8 mouse cellular contexts compared by ENCODE assay signal in the genomic region with DNA sequence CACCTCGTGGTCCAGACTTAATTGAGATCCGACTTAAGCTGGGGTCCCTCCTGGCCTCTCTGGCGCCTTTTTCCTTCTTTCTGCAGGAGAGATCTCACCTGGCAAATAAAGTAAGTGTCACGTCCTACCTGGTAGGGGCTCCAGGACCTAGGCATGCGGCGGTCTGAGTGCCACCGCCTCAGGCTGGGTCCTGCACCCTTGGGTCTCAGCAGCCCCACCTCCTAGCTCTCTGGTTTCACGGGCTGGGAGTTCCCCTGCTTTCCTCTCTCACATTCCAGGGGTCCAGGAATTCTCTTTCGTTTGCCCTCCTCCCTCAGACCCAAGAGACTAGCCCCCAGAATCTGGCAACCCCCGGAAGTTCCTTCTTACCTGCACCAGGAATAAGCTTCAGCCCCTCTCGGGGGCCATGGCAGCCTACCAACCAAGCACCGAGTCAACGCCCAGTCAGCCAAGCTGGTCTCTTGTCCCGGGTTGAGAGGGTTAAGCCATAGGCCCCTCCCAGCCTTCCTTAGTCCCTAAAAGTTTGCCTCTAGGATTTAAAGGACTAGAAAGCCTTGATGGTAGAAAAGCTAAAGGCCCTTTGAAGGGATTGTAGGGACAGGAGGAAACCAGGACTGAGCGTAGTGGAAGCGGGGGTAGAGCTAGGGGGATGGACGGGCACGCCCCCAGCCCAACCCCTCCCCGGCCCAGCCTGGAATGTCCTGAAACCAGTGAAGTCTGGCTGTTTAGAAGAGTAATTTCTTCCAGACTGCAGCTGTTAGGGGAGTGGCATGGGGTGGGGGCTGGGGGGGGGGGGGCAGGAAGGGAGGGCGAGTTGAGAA. TPM values are rescaled to one million over a fixed set of nuclear protein-coding genes. Genes with fewer than 3 reads are reported as not detected.
DNase-seq lines count a peak whose midpoint lies in the region; ATAC-seq and TF ChIP-seq lines count a peak whose summit lies in the region.

A gene (minus strand): TSS at position 771 of the 821 bp plus-strand sequence.

- no peaks in the 10 kb centered on the region for H3K36me3 ChIP-seq in forebrain, embryonic 15.5 days
- H3K36me3 ChIP-seq in hindbrain, embryonic 10.5 days, result no peaks in the 10 kb centered on the region
- peaks cover 3% of the 10 kb centered on the region; the same call in 1 of the 2 replicates for H3K36me3 ChIP-seq in limb, embryonic 14.5 days (ENCODE audit: control insufficient read depth, insufficient read depth, low read length)
- H3K36me3 ChIP-seq in myocyte (ENCODE audit: control insufficient read depth, insufficient read depth), result no peaks in the 10 kb centered on the region

- no peak for TF ChIP-seq POLR2A in limb, embryonic 14.5 days (IDR thresholded peaks at IDR 0.05; ENCODE audit: borderline replicate concordance, extremely low read depth, insufficient read depth, insufficient read length)
- peak; percentile 31 for TF ChIP-seq POLR2A in myocyte (IDR thresholded peaks at IDR 0.05; ENCODE audit: insufficient read length, low read depth)

- 0 out of 2 replicates have a peak within 1 kb of the TSS, but pooled peaks have one; percentile 22 for H3K9ac ChIP-seq in forebrain, embryonic 15.5 days (replicated peaks)
- peak within 1 kb of the TSS; percentile 65 for H3K9ac ChIP-seq in limb, embryonic 14.5 days (ENCODE audit: low read depth, low read length, severe bottlenecking)

- peak; percentile 73 for DNase-seq in ovary, postnatal 36 days (ENCODE audit: low spot score)
- DNase-seq in ovary, postnatal 10 days (ENCODE audit: low spot score), result no peak
- DNase-seq in hindbrain, embryonic 10.5 days (ENCODE audit: low spot score), result peak; percentile 64
- DNase-seq in limb, embryonic 14.5 days (ENCODE audit: low spot score), result peak; percentile 90
- no peak for DNase-seq in spleen, postnatal 14 days (ENCODE audit: low spot score in 2 of 2)
- no peak for DNase-seq in spleen, adult 18-20 months

- no peaks in the 10 kb centered on the region for H3K79me2 ChIP-seq in myocyte (ENCODE audit: control insufficient read depth, insufficient read depth)

- H3ac ChIP-seq in myocyte (ENCODE audit: control insufficient read depth, insufficient read length), result peak within 1 kb of the TSS; percentile 5

- peak; percentile 73 for ATAC-seq in forebrain, embryonic 15.5 days (replicated peaks)
- peak; percentile 95 for ATAC-seq in limb, embryonic 14.5 days (ENCODE audit: low FRiP score, low read depth)

- peak within 1 kb of the TSS; percentile 36 for H3K4me2 ChIP-seq in forebrain, embryonic 15.5 days (replicated peaks)
- H3K4me2 ChIP-seq in limb, embryonic 14.5 days (replicated peaks; ENCODE audit: low read depth, low read length, severe bottlenecking), result peak within 1 kb of the TSS; percentile 86
- peak within 1 kb of the TSS; percentile 83 for H3K4me2 ChIP-seq in myocyte (ENCODE audit: low read depth)

- no peaks in the 10 kb centered on the region for H3K27me3 ChIP-seq in forebrain, embryonic 15.5 days
- 0 out of 2 replicates have a peak, but pooled peaks cover 3% of the 10 kb centered on the region for H3K27me3 ChIP-seq in hindbrain, embryonic 10.5 days (ENCODE audit: insufficient read depth, poor library complexity, severe bottlenecking)
- H3K27me3 ChIP-seq in limb, embryonic 14.5 days (ENCODE audit: control insufficient read depth, insufficient read depth, low read length), result no peaks in the 10 kb centered on the region
- no peaks in the 10 kb centered on the region for H3K27me3 ChIP-seq in myocyte (ENCODE audit: control insufficient read depth, insufficient read depth, insufficient read length)

- H3K4me3 ChIP-seq in forebrain, embryonic 15.5 days, result peak within 1 kb of the TSS; percentile 23
- peak within 1 kb of the TSS; percentile 53 for H3K4me3 ChIP-seq in hindbrain, embryonic 10.5 days
- H3K4me3 ChIP-seq in limb, embryonic 14.5 days (replicated peaks; ENCODE audit: low read length), result peak within 1 kb of the TSS; percentile 66
- H3K4me3 ChIP-seq in myocyte, result peak within 1 kb of the TSS; percentile 37

- under 1% methylated on average over 19 of the region's 20 CpGs for WGBS in forebrain, embryonic 15.5 days
- under 1% methylated on average over 20 of the region's 20 CpGs for WGBS in hindbrain, embryonic 10.5 days
- under 1% methylated on average over 19 of the region's 20 CpGs for WGBS in limb, embryonic 14.5 days

- no peak within 1 kb of the TSS for H3K27ac ChIP-seq in forebrain, embryonic 15.5 days (replicated peaks)
- peak within 1 kb of the TSS; percentile 78 for H3K27ac ChIP-seq in hindbrain, embryonic 10.5 days
- peak within 1 kb of the TSS; percentile 87 for H3K27ac ChIP-seq in limb, embryonic 14.5 days (replicated peaks; ENCODE audit: low read depth, low read length)

- no peaks in the 10 kb centered on the region for H3K9me3 ChIP-seq in forebrain, embryonic 15.5 days
- H3K9me3 ChIP-seq in hindbrain, embryonic 10.5 days, result no peaks in the 10 kb centered on the region
- H3K9me3 ChIP-seq in limb, embryonic 14.5 days (ENCODE audit: control insufficient read depth, low read length), result no peaks in the 10 kb centered on the region

- peaks cover 9% of the 10 kb centered on the region for H3K4me1 ChIP-seq in forebrain, embryonic 15.5 days
- peaks cover 23% of the 10 kb centered on the region for H3K4me1 ChIP-seq in hindbrain, embryonic 10.5 days (replicated peaks)
- H3K4me1 ChIP-seq in limb, embryonic 14.5 days (ENCODE audit: control insufficient read depth, insufficient read depth, low read length), result peaks cover 14% of the 10 kb centered on the region

TF ChIP-seq in myocyte, 11 proteins besides CTCF, POLR2A, EP300 and RAD21:
- peak in 1 of 3 experiments; percentile 29 for TF ChIP-seq MYOG (IDR thresholded peaks at IDR 0.05; ENCODE audit: control insufficient read depth in 1 of 3, insufficient read depth in 1 of 3, insufficient read length in 2 of 3, low read depth in 2 of 3)
- TF ChIP-seq MYOD1 (IDR thresholded peaks at IDR 0.05; ENCODE audit: control insufficient read depth in 1 of 3, insufficient read length in 2 of 3, low read depth in 2 of 3), result peak in 2 of 3 experiments; percentile 10 to 23
- no peak for TF ChIP-seq MAX (IDR thresholded peaks at IDR 0.05; ENCODE audit: low read depth)

RNA-seq across cellular contexts. Expression of the gene that starts here (rescaled TPM):
- 4.1 and 6.0 TPM in 2 replicates for polyA plus RNA-seq in forebrain, embryonic 15.5 days (2015; fragmentation: Nextera tagmentation; extraction: Ambion mirVana)
- polyA plus RNA-seq in hindbrain, embryonic 10.5 days (2016; fragmentation: Nextera tagmentation; extraction: Ambion mirVana), result 16.9 and 23.5 TPM in 2 replicates
- polyA plus RNA-seq in limb, embryonic 14.5 days (2012; rRNA removed), result 79.3 and 96.0 TPM in 2 replicates
- polyA plus RNA-seq in limb, embryonic 14.5 days (2014; fragmentation: Nextera tagmentation; extraction: Ambion mirVana), result 83.2 and 89.0 TPM in 2 replicates
- 26.5 TPM for polyA plus RNA-seq in myocyte (2012; fragmentation: generic; extraction: Trizol)

Comparison
In these comparisons a context has a peak if more than half of its experiments do, and no peak if none do; other contexts are left out.
1. DNase-seq: peak in ovary, postnatal 36 days (single experiment), hindbrain, embryonic 10.5 days (single experiment) and limb, embryonic 14.5 days (single experiment); none in ovary, postnatal 10 days (single experiment), spleen, postnatal 14 days (0 of 2) and spleen, adult 18-20 months (0 of 2).
2. H3K4me2 ChIP-seq: peak in every context shown above with its lines; median percentile 86 in limb, embryonic 14.5 days; 83 in myocyte; 36 in forebrain, embryonic 15.5 days.
3. Peak in every context shown above with its lines, with median percentiles within 50 percentile points of each other: H3K4me3 ChIP-seq.